8 mouse cellular contexts compared by ENCODE assay signal in genomic region chr11:55460559-55461018, GRCm38 (mm10). TPM values are rescaled to one million over a fixed set of nuclear protein-coding genes. Genes with fewer than 3 reads are reported as not detected.
DNase-seq lines count a peak whose midpoint lies in the region; ATAC-seq and TF ChIP-seq lines count a peak whose summit lies in the region.

No protein-coding gene starts in this region.

- WGBS in intestine, embryonic 14.5 days, result under 1% methylated on average over 17 of the region's 17 CpGs

- H3K27ac ChIP-seq in layer of hippocampus, adult 2 months, result peak overlapping the region; percentile 89
- H3K27ac ChIP-seq in embryonic fibroblast, embryonic 13.5 days (ENCODE audit: insufficient read depth, low read length), result no peak overlapping the region
- peak overlapping the region; percentile 57 for H3K27ac ChIP-seq in intestine, embryonic 14.5 days (ENCODE audit: low read depth)

- H3K9ac ChIP-seq in intestine, embryonic 14.5 days (ENCODE audit: low read length), result peak overlapping the region; percentile 59

- no peaks in the 10 kb centered on the region for H3K9me3 ChIP-seq in intestine, embryonic 14.5 days (ENCODE audit: control insufficient read depth, low read length)

- H3K36me3 ChIP-seq in intestine, embryonic 14.5 days (ENCODE audit: control insufficient read depth, insufficient read depth, low read length), result 0 out of 2 replicates have a peak, but pooled peaks cover 5% of the 10 kb centered on the region

- ATAC-seq in intestine, embryonic 14.5 days (replicated peaks; ENCODE audit: low FRiP score, low TSS enrichment, low read depth), result peak; percentile 56

- H3K4me3 ChIP-seq in layer of hippocampus, adult 2 months, result peak overlapping the region; percentile 93
- H3K4me3 ChIP-seq in embryonic fibroblast, embryonic 13.5 days (ENCODE audit: insufficient read depth, low read length), result peak overlapping the region; percentile 88
- H3K4me3 ChIP-seq in intestine, embryonic 14.5 days (ENCODE audit: low read depth, low read length), result peak overlapping the region; percentile 79

- H3K4me2 ChIP-seq in intestine, embryonic 14.5 days (ENCODE audit: low read length), result peak overlapping the region; percentile 90

- H3K4me1 ChIP-seq in embryonic fibroblast, embryonic 13.5 days (ENCODE audit: control insufficient read depth, insufficient read depth, low read length), result peaks cover 8% of the 10 kb centered on the region; the same call in 1 of the 2 replicates
- peaks cover 9% of the 10 kb centered on the region for H3K4me1 ChIP-seq in intestine, embryonic 14.5 days (replicated peaks; ENCODE audit: control insufficient read depth, insufficient read depth, low read length)

- no peak for TF ChIP-seq POLR2A in embryonic fibroblast, embryonic 13.5 days (IDR thresholded peaks at IDR 0.05; ENCODE audit: low read depth, low read length)

- peak; percentile 64 for TF ChIP-seq CTCF in layer of hippocampus, adult 2 months (conservative IDR thresholded peaks at IDR 0.05)
- TF ChIP-seq CTCF in embryonic fibroblast, embryonic 13.5 days (IDR thresholded peaks at IDR 0.05; ENCODE audit: borderline replicate concordance, insufficient read depth, low read length), result 0 out of 2 replicates have a peak, but pooled peaks have one; percentile 7

- H3K27me3 ChIP-seq in intestine, embryonic 14.5 days (replicated peaks; ENCODE audit: control insufficient read depth, insufficient read depth, low read length), result no peaks in the 10 kb centered on the region

- peak; percentile 22 to 24 for DNase-seq in layer of hippocampus, adult 2 months (ENCODE audit: low spot score in 2 of 2)
- no peak for DNase-seq in layer of hippocampus, adult 9-10 months (ENCODE audit: low spot score)
- peak; percentile 66 for DNase-seq in NIH3T3 (ENCODE audit: low read depth)
- peak; percentile 69 for DNase-seq in intestine, embryonic 14.5 days (ENCODE audit: low spot score)
- peak; percentile 43 for DNase-seq in lung, postnatal 36 days
- DNase-seq in retina, embryonic 14.5 days (ENCODE audit: low spot score), result no peak
- DNase-seq in cerebellum, adult 11 months, result no peak

RNA-seq across cellular contexts. Expression of gene Atox1, which starts 0.5 kb away (rescaled TPM):
- 10 to 100 TPM; 88.4 to 92.4 TPM for total RNA-seq in layer of hippocampus, adult 2 months (2021)
- polyA plus RNA-seq in embryonic fibroblast, embryonic 13.5 days (2011; ENCODE audit: insufficient read length, low read depth, missing spikeins), result 114 and 118 TPM in 2 replicates
- polyA plus RNA-seq in intestine, embryonic 14.5 days (2014; fragmentation: Nextera tagmentation; extraction: Ambion mirVana), result 400 and 443 TPM in 2 replicates

RNA-seq across cellular contexts. Expression of gene G3bp1, which starts 8.9 kb away (rescaled TPM):
- total RNA-seq in layer of hippocampus, adult 2 months (2021), result 10 to 100 TPM; 36.4 TPM
- 77.7 and 79.1 TPM in 2 replicates for polyA plus RNA-seq in embryonic fibroblast, embryonic 13.5 days (2011; ENCODE audit: insufficient read length, low read depth, missing spikeins)
- 198 and 212 TPM in 2 replicates for polyA plus RNA-seq in intestine, embryonic 14.5 days (2014; fragmentation: Nextera tagmentation; extraction: Ambion mirVana)

RNA-seq across cellular contexts. Expression of gene Sparc, which starts 37.6 kb away (rescaled TPM):
- 100 to 1,000 TPM; 274 to 288 TPM for total RNA-seq in layer of hippocampus, adult 2 months (2021)
- 3,951 and 4,760 TPM in 2 replicates for polyA plus RNA-seq in embryonic fibroblast, embryonic 13.5 days (2011; ENCODE audit: insufficient read length, low read depth, missing spikeins)
- polyA plus RNA-seq in intestine, embryonic 14.5 days (2014; fragmentation: Nextera tagmentation; extraction: Ambion mirVana), result 1,391 and 1,474 TPM in 2 replicates

Comparison
In these comparisons a context has a peak if more than half of its experiments do, and no peak if none do; other contexts are left out.
1. DNase-seq: peak in layer of hippocampus, adult 2 months (2 of 2), NIH3T3 (single experiment), intestine, embryonic 14.5 days (single experiment) and lung, postnatal 36 days (single experiment); none in layer of hippocampus, adult 9-10 months (single experiment), retina, embryonic 14.5 days (single experiment) and cerebellum, adult 11 months (single experiment).
2. Peak in every context shown above with its lines, with median percentiles within 50 percentile points of each other: H3K4me3 ChIP-seq.